Mouse (Mus musculus): ENCODE results near the gene Tmtc2. TPM values are rescaled to one million over a fixed set of nuclear protein-coding genes. Genes with fewer than 3 reads are reported as not detected.

Gene Tmtc2
- total RNA-seq, 1 experiment from 2014 or later = 3.5 TPM

DNA sequence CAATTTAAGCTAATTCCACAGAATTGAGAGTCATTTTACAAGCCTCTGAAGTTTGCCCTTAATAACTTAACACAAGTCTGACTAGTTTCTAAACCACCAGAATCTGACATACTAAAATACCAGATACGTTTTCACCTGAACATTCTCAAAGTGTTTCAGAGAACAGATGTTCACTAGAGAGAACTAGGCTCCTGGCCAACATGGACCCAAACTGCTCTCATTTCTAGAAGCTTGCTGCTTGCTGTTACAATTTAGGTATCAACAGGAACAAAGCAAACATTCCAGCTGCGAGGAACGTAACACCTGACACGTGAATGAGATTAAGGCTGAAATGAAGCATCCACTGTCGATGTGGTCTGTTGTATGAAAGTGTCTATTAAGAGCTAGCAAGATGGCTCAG is 16.7 kb downstream of the Tmtc2 start:
- no peak for ATAC-seq (replicated peaks in 1 of 2; ENCODE audit: insufficient read depth in 1 of 2, low FRiP score in 2 of 2, low TSS enrichment in 1 of 2, low read depth in 1 of 2, poor library complexity in 2 of 2, severe bottlenecking in 2 of 2)

DNA sequence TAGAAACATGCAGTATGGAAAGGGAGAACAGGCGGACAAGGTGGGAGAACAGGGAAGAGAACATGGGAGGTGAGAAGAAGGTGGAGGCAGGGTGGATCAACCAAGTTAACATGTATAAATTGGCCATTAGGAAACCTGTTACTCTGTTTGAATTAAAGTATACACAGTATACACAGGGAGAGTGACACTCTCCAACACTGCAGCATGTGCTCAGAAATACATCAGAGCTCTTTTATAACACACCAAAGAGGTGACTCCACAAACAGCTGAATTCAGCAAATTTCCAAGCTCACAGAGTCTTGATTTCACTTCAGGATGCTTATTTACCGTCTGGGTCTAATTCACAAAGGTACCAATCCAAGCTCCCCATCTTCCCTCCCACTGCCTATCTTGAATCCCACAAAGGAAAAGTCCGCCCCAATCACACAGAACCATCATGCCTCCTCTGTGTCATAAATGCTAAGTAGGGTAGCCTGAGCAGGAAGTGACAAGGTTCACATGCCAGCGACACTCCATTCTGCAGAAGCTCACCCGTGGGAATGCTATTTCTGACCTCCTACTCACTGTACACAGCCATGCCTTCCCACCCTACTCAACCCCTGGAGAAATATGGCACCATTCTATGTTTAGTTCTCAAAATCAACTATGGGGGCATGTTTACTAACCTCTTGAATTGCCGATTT is 17.2 kb downstream of the Tmtc2 start:
- ATAC-seq (replicated peaks in 1 of 2; ENCODE audit: insufficient read depth in 1 of 2, low FRiP score in 2 of 2, low TSS enrichment in 1 of 2, low read depth in 1 of 2, poor library complexity in 2 of 2, severe bottlenecking in 2 of 2) = no peak

DNA sequence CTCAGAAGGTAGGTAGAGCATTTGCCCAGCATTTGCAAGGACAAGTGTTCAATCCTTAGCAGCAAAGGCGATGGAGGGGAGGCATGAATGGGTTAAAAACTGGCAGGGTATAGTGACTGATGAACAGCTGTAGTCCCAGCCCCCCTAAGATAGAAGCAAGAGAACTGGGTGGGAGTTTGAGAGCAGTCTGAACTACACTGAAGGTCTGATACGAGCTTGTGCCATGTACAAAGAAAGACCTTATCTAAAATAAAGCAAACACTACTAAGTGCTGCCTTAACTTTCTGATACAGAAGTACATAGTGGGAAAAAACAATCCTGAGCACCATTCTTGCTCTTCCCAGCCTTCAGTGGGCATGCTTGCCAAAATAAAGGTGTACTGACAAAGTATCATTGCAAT is 20.1 kb downstream of the Tmtc2 start:
- ATAC-seq (replicated peaks in 1 of 2; ENCODE audit: insufficient read depth in 1 of 2, low FRiP score in 2 of 2, low TSS enrichment in 1 of 2, low read depth in 1 of 2, poor library complexity in 2 of 2, severe bottlenecking in 2 of 2) = no peak

DNA sequence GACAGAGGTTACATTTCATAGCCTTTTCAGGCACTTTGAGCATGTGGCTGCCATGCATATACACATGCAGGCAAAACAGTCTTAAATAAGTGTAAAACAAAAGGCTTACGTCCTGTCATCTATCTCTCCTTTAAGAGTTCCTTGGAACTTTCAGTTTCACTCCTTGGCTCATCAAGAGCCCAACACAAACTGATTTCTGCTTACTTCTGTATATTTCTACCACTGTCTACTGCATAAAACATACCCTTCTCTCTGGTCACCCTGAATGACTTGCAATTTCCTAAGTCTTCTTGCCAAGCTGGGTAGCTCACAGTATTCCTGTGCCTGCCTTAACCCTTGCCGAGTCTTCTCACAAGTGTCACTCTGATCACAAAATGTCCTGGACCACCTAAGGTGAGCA is 26.2 kb downstream of the Tmtc2 start:
- peak; percentile 68 to 77 for ATAC-seq (replicated peaks in 1 of 2; ENCODE audit: insufficient read depth in 1 of 2, low FRiP score in 2 of 2, low TSS enrichment in 1 of 2, low read depth in 1 of 2, poor library complexity in 2 of 2, severe bottlenecking in 2 of 2)

DNA sequence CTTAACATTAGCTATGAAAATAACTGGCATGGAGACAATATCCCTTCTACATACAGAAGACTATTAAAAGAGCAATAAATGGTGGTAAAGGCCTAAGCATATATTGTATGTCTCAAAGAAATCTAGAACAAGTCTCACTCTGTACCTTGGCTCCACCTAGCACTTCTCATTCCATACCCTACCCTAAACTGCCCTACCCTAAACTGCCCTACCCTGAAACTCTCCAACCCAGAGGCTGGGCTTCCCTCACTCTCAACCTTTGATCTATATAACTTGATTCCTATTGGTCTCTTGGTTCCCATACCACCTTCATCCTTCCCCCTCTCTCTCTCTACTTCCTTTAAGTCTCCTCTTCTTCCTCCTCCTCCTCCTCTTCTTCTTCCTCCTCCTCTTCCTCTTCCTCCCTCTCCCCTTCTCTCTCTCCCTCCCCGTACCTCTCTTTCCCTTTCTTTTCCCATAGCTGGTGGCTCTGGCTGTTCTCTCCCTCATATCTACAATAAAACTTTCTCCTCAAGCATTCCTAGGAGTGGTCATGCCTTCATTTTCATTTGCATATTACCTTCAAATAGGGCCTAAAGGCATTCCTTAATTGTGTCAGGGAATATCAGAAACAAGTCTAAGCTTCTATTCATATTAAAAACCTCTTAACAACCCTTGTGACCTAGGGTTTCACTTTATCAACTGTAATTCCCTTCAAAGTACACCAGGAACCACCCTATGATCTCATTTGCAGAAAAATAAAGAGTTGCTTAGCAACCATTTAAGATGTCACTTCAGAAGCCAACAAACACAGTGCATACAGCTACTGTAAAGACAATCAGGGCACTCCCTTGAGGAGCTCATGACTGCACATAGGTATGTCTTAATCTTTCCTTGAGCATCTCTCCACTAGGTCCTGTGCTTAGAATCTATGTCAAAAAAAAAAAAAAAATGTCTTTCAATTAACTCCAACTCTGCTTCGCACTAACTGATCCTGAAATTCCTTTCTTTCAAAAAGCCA is 29.9 kb downstream of the Tmtc2 start:
- ATAC-seq (replicated peaks in 1 of 2; ENCODE audit: insufficient read depth in 1 of 2, low FRiP score in 2 of 2, low TSS enrichment in 1 of 2, low read depth in 1 of 2, poor library complexity in 2 of 2, severe bottlenecking in 2 of 2) = no peak

DNA sequence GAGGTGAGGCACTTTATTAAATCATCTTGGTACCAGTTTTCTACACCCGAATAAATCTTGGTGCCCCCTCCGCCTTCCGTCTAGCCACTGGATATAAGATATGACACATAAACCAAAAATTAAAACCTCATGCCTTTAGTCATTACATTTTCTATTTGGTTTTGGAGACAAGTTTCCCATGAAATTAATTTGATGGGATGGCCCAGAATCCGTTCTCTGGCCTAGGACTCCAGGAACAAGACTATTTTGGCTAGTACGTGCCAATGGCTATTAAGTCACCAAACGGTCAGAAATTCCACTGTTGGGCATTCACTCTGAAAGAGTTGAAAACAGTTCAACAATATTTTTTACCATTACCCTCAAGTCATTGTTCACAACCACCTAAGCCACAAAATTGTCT is 32.2 kb downstream of the Tmtc2 start:
- ATAC-seq (replicated peaks in 1 of 2; ENCODE audit: insufficient read depth in 1 of 2, low FRiP score in 2 of 2, low TSS enrichment in 1 of 2, low read depth in 1 of 2, poor library complexity in 2 of 2, severe bottlenecking in 2 of 2) = no peak

DNA sequence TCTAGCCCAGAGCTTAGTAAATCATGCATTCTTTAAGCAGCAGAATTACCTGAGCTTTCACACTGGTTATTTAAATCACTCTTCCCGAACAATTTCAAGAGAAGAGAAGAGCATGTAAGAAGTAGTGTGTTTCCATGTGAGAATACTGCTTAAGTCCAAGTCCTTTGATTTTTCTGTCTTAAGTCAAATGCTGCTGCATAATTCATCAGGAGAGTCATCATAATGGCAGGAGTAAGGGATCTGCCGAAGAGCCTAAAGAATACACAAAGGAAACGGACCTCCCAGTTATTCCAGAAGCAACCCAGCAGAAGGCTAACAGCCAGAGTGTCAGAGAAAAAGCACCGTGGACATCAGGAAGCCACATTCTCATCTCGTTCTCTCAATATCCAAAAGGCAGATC is 34.6 kb downstream of the Tmtc2 start:
- ATAC-seq (replicated peaks in 1 of 2; ENCODE audit: insufficient read depth in 1 of 2, low FRiP score in 2 of 2, low TSS enrichment in 1 of 2, low read depth in 1 of 2, poor library complexity in 2 of 2, severe bottlenecking in 2 of 2) = no peak

DNA sequence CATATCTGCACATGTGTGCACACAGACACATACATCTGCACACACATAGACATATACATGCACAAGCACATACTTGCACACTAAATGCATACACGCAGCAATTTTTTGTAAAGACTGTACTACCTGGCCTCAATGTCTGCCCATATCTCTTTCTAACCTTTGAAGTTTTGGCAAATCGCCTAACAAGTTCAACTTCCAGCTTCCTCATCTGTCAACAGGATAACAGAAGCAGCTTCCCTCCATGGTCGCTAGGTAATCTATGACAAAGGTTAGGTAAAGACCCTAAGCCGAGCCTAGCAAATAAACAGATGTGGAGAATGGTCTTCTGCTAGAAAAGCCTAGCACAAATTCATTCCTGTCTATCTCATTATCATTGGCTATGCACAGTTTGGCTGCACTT is 37.3 kb downstream of the Tmtc2 start:
- no peak for ATAC-seq (replicated peaks in 1 of 2; ENCODE audit: insufficient read depth in 1 of 2, low FRiP score in 2 of 2, low TSS enrichment in 1 of 2, low read depth in 1 of 2, poor library complexity in 2 of 2, severe bottlenecking in 2 of 2)

DNA sequence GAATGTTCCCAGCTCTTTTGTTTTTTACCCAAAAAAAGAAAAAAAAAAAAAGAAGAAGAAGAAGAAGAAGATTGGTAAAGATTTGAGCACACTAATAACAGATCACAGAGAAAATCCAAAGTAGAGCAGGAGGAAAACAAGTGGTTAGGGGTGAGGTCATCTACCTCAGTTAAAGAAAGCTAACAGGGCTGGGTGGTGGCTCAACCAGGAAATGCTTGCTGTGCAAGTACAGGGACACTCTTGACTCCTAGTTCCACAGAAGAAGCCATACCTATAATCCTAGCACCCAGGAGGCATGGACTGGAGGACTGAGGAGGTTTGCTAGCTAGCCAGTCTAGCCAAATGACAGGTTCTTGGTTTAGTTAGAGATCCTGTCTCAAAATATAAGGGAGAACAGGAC is 38.4 kb downstream of the Tmtc2 start:
- no peak for ATAC-seq (replicated peaks in 1 of 2; ENCODE audit: insufficient read depth in 1 of 2, low FRiP score in 2 of 2, low TSS enrichment in 1 of 2, low read depth in 1 of 2, poor library complexity in 2 of 2, severe bottlenecking in 2 of 2)

DNA sequence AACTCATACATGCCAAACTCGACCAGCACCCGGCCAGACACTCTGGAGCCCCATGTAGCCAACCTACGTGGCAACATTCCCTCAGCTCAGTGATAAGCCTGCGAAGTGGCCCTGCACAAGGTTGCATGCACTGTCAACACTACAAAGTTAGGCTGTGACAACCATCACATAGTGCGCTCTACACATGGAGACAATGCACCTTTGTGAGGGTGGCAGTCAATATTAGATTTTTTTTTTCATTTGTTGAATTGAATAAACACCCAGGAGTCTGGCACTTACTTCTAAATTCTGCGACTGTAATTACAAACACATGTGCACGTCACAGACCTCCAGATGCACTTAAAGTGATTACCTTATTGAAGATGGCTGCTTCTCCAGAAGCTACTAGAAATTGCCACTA is 41.5 kb downstream of the Tmtc2 start:
- ATAC-seq (replicated peaks in 1 of 2; ENCODE audit: insufficient read depth in 1 of 2, low FRiP score in 2 of 2, low TSS enrichment in 1 of 2, low read depth in 1 of 2, poor library complexity in 2 of 2, severe bottlenecking in 2 of 2) = no peak

DNA sequence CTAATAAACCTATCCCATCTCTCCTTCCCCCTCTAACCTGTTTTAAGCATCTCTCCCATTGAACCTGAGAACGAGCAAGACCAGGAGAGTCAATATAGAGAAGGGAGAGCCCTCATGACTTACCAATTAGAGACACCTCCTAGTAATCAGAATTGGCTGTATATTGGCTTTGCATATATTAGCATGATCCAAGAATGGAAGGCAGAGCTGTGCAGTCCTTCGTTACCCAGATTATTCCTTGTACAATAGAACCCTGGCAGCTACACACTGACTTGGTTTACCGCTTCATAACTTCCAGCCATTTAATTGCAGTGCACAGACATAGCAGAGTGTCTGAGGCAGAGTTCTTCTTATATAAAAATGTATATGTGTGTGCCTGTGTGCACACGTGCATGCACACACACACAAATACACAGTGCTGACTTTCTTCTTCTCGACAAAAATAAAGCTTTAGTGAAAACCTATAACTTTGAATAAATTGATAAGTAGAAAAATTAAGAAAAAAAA is 42.2 kb downstream of the Tmtc2 start:
- ATAC-seq (replicated peaks in 1 of 2; ENCODE audit: insufficient read depth in 1 of 2, low FRiP score in 2 of 2, low TSS enrichment in 1 of 2, low read depth in 1 of 2, poor library complexity in 2 of 2, severe bottlenecking in 2 of 2) = no peak

DNA sequence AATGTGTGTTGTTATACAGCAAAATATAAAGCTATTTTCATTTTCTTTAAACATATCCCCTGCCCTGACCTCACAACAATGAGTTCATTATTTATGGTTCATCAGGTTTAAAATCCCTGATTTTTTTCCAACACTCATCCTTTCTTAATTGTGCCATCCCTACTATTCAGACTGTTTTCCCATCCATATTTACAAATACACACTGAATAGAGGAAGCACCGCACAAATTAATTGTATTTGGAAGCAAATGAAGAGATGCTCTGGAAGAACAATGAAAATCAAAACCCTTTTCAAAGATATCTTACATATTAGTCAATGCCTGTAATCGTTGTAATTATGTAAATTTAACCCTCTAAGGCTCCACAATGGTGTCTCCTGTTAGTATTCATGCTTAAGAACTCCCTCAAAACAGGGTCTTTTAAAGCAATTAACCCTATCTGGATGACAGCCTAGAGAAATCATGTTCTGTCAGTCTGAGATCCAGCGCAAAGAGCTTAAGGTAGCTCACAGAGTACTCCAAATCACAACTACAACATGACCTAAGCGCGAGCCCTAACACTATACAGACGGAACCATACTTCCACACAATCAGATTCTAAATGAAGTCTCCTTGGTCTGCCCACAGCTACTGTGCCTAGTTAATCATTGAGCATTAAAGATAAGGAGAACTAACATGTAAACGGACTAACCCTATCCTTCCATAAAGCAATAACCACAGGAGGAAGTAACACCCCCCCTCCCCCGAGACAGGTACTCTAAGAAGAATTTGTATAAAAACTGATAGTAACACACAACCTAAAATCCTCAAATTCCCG is 43.0 kb downstream of the Tmtc2 start:
- no peak for ATAC-seq (replicated peaks in 1 of 2; ENCODE audit: insufficient read depth in 1 of 2, low FRiP score in 2 of 2, low TSS enrichment in 1 of 2, low read depth in 1 of 2, poor library complexity in 2 of 2, severe bottlenecking in 2 of 2)

DNA sequence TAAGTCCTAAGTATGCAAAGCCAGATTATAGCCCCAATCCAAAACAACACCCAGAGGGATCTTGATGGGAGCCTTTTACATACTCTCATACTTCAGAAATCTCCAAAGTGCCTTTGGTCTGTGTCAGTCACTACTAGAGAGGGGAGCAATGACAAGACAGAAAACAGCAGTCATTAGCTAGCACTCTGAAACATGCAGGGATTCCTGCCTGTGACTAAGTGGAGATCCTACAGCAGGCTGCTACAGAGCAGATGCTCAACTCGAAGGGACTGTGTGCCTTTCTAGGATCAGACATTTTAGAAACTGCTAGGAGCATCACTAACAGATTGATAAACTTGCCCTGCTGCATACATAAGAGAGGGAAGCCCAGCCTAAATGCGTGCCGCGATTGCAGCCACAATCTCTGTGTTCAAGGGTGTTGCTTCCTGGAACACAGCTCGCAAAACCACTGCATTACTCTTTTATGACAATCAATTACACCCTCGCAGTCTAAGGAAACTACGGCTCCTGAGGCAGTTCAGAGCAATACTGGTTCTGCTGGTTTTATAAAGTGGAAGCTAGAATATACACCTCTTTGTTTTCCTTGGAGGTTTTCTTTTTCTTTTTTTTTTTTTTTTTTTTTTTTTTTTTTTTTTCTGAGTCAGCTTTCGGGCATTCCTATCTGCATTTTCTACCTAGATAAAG is 50.7 kb downstream of the Tmtc2 start:
- ATAC-seq (replicated peaks in 1 of 2; ENCODE audit: insufficient read depth in 1 of 2, low FRiP score in 2 of 2, low TSS enrichment in 1 of 2, low read depth in 1 of 2, poor library complexity in 2 of 2, severe bottlenecking in 2 of 2) = peak; percentile 87

DNA sequence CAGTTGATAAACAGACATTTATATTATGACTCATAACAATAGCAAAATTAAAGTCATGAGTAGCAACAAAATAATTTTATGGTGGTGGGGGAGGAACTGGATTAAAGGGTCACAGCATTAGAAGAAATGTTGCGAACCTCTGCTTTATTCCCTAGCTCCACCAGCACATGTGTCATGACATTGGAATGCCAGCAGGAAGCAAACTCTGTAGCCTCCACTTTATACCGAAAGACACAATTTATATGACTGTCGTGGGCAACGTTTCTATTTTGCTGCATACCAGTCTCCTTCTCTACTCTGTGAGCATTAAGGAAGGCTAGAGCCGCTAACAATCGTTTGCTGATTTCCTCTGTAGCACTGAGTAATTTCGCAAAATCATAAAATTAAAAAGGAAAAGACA is 51.8 kb downstream of the Tmtc2 start:
- ATAC-seq (replicated peaks in 1 of 2; ENCODE audit: insufficient read depth in 1 of 2, low FRiP score in 2 of 2, low TSS enrichment in 1 of 2, low read depth in 1 of 2, poor library complexity in 2 of 2, severe bottlenecking in 2 of 2) = no peak

DNA sequence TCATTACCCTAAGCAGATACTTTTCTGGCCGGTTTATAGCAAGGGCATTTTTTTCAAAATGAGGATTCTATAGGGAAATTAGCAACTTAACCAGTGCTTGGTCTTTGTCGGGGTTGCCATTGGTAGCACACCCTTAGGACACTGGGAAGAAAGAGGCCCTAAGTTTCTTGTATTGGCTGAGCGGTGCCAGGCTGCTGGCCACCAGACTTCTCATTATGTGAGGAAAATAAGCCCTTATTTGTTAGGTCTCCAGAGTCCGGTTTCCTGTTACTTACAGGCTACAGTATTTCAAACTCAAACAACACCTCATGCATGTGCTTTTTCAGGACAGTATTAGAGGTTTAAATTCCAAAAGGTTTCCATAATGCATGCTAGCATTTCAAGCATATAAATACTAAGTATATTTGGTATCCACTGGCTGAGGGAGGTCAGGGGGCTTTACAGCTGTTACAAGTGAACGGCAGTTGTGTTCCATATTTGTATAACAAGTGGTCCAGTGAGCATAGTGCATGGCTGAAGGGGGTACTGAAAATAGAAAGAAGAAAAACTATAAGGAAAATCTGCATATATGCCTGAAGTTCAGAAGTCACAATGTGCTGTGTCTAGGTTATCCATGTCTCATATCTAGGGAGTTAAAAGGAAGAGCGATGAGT is 55.0 kb downstream of the Tmtc2 start:
- no peak for ATAC-seq (replicated peaks in 1 of 2; ENCODE audit: insufficient read depth in 1 of 2, low FRiP score in 2 of 2, low TSS enrichment in 1 of 2, low read depth in 1 of 2, poor library complexity in 2 of 2, severe bottlenecking in 2 of 2)

DNA sequence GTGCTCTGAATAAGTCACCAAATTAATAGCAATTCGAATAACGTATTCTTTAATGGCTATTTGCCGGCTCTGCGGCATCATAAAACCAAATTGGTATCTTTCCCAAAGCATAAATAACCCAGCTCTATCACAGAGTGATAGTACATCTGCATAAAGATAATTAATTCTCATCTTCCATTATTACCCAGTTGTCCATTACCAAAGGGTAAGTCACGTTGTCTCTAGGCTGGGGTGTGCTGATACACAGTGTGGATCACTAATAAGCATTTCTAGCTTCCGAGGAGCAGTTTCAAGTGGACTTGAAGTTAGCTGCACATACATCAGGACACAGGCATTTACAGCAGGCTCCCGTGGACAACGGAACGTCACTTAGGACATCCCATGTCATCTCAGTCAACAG is 56.1 kb downstream of the Tmtc2 start:
- no peak for ATAC-seq (replicated peaks in 1 of 2; ENCODE audit: insufficient read depth in 1 of 2, low FRiP score in 2 of 2, low TSS enrichment in 1 of 2, low read depth in 1 of 2, poor library complexity in 2 of 2, severe bottlenecking in 2 of 2)
